Mouse (Mus musculus) stomach, embryonic 15.5 days (tissue): ENCODE results near the gene Col4a4. TPM values are rescaled to one million over a fixed set of nuclear protein-coding genes. Genes with fewer than 3 reads are reported as not detected.

Experiments
- ATAC-seq: fragments of 200-750 bp; cut with Nextera tagmentation; 2 replicates; pipeline ENCODE4 v1.8.0; 2017; ENCODE audit warnings: low read depth, moderate number of reproducible peaks, moderate TSS enrichment; ENCODE audit not compliant: insufficient read depth, low FRiP score
- H3K27ac ChIP-seq: fragments of 300-500 bp; sonication (generic); 2 replicates; pipeline ENCODE4 v1.5.1; 2015; ENCODE audit warnings: mild to moderate bottlenecking, inconsistent platforms
- H3K27me3 ChIP-seq: fragments of 300-500 bp; sonication (generic); replicated peaks from 2 replicates; pipeline ENCODE4 v1.6.1; 2015; ENCODE audit warnings: inconsistent platforms
- H3K36me3 ChIP-seq: fragments of 300-500 bp; sonication (generic); 2 replicates; pipeline ENCODE4 v1.6.1; 2015; ENCODE audit warnings: inconsistent platforms
- H3K4me1 ChIP-seq: fragments of 300-500 bp; sonication (generic); 2 replicates; pipeline ENCODE4 v1.6.1; 2015; ENCODE audit warnings: inconsistent platforms
- H3K4me2 ChIP-seq: fragments of 300-500 bp; sonication (generic); 2 replicates; pipeline ENCODE4 v1.6.1; 2015; ENCODE audit warnings: mild to moderate bottlenecking, inconsistent platforms
- H3K4me3 ChIP-seq: fragments of 300-500 bp; sonication (generic); replicated peaks from 2 replicates; pipeline ENCODE4 v1.5.1; 2015; ENCODE audit warnings: inconsistent platforms
- H3K9ac ChIP-seq: fragments of 300-500 bp; sonication (generic); 2 replicates; pipeline ENCODE4 v1.6.1; 2015; ENCODE audit warnings: inconsistent platforms
- H3K9me3 ChIP-seq: fragments of 300-500 bp; sonication (generic); 2 replicates; pipeline ENCODE4 v1.6.1; 2016; ENCODE audit warnings: inconsistent platforms
- WGBS: fragments of 180-500 bp; shearing (Covaris S2); methylation state at CpG from one replicate; pipeline ENCODE4 v1.1.7; 2015; 5-methylcytosine and 5-hydroxymethylcytosine counted together
- polyA plus RNA-seq: library from polyadenylated mRNA; unstranded; fragments of >200 nt; fragmentation: Nextera tagmentation; extraction: Ambion mirVana; gene quantifications from 2 replicates; pipeline ENCODE4 v1.2.1, GENCODE M21; 2015

Gene Col4a4
- polyA plus RNA-seq, 1 experiment from 2014 or later = 0.64 TPM

DNA sequence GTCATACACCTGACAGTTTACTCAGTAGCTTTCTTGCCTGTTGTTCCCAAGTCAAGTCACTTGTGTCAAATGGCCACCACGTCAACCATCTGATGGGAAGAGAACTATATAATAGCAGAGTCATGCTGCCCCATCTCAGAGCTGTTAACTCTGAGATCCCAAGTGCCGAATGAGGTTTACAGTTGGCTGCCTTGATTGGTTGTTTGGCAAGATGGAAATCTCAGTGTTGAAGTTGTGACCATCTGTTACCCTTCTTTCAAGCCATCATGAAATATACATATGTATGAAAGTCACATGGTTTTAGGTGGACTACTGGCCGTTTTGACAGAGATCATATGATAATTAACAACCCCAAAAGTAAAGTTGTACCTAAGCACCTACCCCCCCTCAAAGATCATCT lies 149.4 kb downstream of the Col4a4 start:
- Histone ChIP-seq H3K27ac (no peak overlapping the region), H3K4me3 (no peak overlapping the region), H3K9me3 (no peaks in the 10 kb centered on the region), H3K36me3 (no peaks in the 10 kb centered on the region), H3K4me1 (no peaks in the 10 kb centered on the region), H3K27me3 (no peaks in the 10 kb centered on the region), H3K4me2 (no peak overlapping the region), H3K9ac (no peak overlapping the region)
- no peak for ATAC-seq
- 80% methylated on average over 3 of the region's 3 CpGs for WGBS

DNA sequence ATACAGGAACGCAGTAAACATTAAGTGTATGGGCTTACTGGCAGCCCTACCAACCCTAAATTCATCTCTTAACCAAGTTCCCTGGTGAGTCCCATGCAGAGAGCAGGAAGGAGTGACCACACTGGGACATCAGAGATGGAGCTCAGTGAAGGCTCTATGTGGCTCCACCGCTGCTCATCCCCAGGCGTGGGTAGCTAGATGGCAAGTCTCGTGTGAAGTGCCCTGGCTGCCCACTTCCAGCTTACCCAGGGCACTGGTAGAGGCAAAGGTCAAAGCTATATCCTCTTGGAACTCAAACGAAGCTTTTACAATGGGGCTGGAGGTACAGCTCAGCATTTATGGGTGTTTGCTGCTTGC lies 153.0 kb downstream of the Col4a4 start:
- Histone ChIP-seq H3K4me2 (no peak overlapping the region), H3K27me3 (no peaks in the 10 kb centered on the region), H3K9ac (no peak overlapping the region), H3K9me3 (no peaks in the 10 kb centered on the region), H3K36me3 (no peaks in the 10 kb centered on the region), H3K4me1 (no peaks in the 10 kb centered on the region), H3K4me3 (no peak overlapping the region), H3K27ac (no peak overlapping the region)
- 70% methylated on average over 5 of the region's 5 CpGs for WGBS
- ATAC-seq = no peak

DNA sequence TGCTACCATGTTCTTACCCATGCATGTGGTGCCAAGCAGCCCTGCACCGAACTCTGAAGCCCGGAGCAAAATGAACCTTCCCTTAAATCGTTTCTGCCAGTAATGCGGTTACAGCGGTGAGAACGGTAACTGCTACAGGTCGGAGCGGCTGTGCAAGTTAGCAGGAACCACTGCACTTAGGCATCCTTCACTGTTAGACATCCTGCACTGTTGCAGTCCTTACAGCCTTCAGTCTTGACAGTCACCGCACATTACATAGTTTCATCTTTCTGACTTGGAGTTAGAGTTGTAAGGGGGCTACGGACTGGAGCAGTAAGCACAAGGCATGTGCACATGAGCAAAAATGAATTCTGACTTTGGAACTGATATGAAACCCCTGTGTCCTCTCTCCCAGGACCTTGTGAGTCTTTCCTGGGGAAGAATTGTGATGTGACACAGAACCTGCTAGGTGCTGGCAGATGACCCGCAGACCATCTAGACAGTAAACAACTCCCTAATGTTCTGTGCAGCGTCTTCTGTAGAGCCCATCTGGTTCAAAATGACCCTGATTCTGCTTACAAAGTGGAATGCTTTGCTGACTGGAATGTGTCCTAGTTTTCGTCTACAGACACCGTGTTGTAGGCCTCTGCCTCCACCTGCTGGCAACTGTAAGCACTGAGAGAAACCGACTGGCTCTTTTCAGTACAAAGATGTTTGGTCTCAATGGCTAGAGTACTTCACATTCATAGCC lies 153.6 kb downstream of the Col4a4 start:
- Histone ChIP-seq H3K4me3 (no peak overlapping the region), H3K36me3 (no peaks in the 10 kb centered on the region), H3K27ac (no peak overlapping the region), H3K9ac (no peak overlapping the region), H3K4me1 (no peaks in the 10 kb centered on the region), H3K9me3 (no peaks in the 10 kb centered on the region), H3K27me3 (no peaks in the 10 kb centered on the region), H3K4me2 (no peak overlapping the region)
- 58% methylated on average over 15 of the region's 15 CpGs for WGBS
- ATAC-seq = no peak

DNA sequence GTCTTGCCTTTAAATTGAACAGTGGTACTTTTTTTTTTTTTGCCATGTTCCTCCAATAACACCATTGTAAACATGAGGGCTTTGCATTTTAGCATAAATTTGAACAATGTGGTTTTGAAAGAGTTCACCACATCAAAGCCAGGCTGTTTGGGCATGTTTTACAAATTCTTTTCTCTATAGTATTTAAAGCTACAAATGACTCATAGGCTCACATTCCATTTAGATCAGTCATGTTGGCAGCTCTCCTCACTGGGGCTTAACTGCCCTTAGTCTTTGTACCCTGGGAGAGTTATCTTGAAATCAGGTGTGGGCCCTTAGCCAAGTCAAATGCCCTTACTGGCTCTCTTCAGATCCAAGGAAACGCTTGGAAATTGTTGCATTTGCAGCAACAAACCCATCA lies 157.6 kb downstream of the Col4a4 start:
- H3K27ac ChIP-seq = peak overlapping the region; percentile 22; the same call in 1 of the 2 replicates
- no peaks in the 10 kb centered on the region for H3K27me3 ChIP-seq
- H3K4me3 ChIP-seq = no peak overlapping the region
- no peaks in the 10 kb centered on the region for H3K9me3 ChIP-seq
- WGBS = 16% methylated on average over 1 of the region's 1 CpGs
- H3K4me2 ChIP-seq = no peak overlapping the region
- no peak overlapping the region for H3K9ac ChIP-seq
- no peaks in the 10 kb centered on the region for H3K4me1 ChIP-seq
- peak; percentile 88 for ATAC-seq
- H3K36me3 ChIP-seq = no peaks in the 10 kb centered on the region

DNA sequence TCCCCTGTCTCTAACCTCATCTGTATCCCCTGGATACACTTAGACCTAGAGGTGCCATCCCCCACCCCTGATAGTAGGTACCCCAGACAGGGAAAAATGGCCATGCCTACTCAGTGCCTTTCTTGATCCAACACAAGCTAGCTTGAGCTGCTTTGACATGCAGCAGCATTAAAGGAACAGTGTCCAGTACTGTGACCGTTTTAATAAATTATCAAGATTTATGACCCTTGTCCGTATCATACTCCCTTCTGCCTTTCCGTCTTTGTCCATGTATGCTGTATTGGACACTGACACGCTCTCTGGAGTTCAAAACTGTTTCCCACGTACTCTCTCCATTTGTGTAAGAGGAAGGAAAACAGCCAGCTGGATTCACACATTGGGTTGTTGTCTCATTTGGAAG lies 158.9 kb downstream of the Col4a4 start:
- H3K4me2 ChIP-seq = no peak overlapping the region
- ATAC-seq = no peak
- no peaks in the 10 kb centered on the region for H3K4me1 ChIP-seq
- H3K36me3 ChIP-seq = no peaks in the 10 kb centered on the region
- WGBS = 82% methylated on average over 5 of the region's 5 CpGs
- no peaks in the 10 kb centered on the region for H3K27me3 ChIP-seq
- no peak overlapping the region for H3K9ac ChIP-seq
- H3K4me3 ChIP-seq = no peak overlapping the region
- H3K27ac ChIP-seq = no peak overlapping the region
- H3K9me3 ChIP-seq = no peaks in the 10 kb centered on the region

DNA sequence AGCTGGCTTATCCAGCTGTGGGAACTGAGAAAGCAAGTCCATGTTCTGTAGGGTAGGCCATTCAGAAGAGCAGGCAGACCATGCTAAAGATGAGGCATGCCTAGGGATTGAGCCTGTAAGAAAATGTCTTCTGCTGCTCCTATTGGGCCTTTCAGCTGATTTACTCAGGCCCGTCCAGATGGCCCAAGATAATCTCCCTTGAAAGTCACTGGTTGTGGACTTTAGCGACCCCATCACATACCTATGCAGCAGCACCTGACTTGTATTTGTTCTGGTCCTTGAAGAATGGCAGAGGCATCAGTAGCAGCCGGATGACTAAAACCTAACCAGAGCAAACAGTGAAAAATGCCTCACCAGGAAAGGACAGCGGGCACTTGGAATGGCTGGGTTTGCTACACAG lies 171.0 kb downstream of the Col4a4 start:
- Histone ChIP-seq H3K4me3 (no peak overlapping the region), H3K9me3 (no peaks in the 10 kb centered on the region), H3K9ac (no peak overlapping the region), H3K36me3 (no peaks in the 10 kb centered on the region), H3K4me2 (no peak overlapping the region), H3K27me3 (no peaks in the 10 kb centered on the region), H3K27ac (no peak overlapping the region), H3K4me1 (no peaks in the 10 kb centered on the region)
- 67% methylated on average over 4 of the region's 4 CpGs for WGBS
- no peak for ATAC-seq

DNA sequence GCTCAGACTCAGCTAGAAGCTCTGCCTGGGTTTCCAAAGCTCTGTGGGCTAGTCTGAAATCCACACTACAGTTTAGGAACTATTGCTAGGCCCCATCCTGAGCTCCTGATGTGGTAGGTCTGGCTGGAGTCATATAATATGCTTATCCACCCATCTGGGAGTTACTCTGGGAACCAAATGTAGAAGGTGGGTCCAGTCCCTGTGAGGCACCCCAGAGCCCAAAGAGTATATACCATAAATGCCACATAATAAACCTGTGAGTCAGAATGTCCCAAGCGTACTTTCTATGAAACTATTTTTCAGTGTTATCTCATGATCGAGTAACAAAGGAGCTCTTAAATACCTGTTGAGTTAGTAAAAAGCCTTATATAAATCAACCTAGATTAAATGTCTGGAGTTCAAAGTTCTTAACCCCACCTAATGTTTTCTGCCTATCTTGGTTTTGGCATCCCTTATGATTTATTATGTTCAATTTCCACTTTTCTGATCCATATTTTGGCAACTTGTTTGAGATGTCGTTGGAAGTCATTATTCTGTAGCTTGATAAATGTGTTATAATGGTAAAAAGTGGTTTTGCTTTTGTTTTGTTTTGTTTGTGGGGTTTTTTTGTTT lies 172.1 kb downstream of the Col4a4 start:
- no peak for ATAC-seq
- no peak overlapping the region for H3K9ac ChIP-seq
- H3K36me3 ChIP-seq = no peaks in the 10 kb centered on the region
- H3K27ac ChIP-seq = no peak overlapping the region
- no peaks in the 10 kb centered on the region for H3K4me1 ChIP-seq
- no peak overlapping the region for H3K4me3 ChIP-seq
- WGBS = 65% methylated on average over 3 of the region's 3 CpGs
- no peaks in the 10 kb centered on the region for H3K27me3 ChIP-seq
- H3K4me2 ChIP-seq = no peak overlapping the region
- H3K9me3 ChIP-seq = no peaks in the 10 kb centered on the region

DNA sequence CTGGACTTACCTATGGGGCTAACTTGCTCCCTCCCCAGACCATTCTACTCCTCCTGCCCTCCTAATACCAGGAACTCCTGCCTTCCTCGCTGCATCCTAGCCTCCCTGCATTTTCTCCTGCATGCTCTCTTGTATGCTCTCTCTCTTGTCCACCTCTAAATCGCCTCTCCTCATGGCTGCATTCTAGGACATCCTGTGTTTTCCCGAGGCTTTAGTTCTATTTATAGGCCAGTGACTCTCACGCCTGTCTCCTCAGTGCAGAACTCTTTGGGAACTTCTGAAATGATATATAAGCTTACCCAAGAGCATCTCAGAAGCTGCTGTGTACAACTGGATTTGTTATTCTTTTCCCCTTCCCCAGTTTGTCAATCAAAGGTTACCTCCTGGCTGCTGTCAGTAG lies 174.6 kb downstream of the Col4a4 start:
- Histone ChIP-seq H3K4me3 (no peak overlapping the region), H3K9ac (no peak overlapping the region), H3K27ac (no peak overlapping the region), H3K36me3 (no peaks in the 10 kb centered on the region), H3K4me1 (no peaks in the 10 kb centered on the region), H3K9me3 (no peaks in the 10 kb centered on the region), H3K4me2 (no peak overlapping the region), H3K27me3 (no peaks in the 10 kb centered on the region)
- WGBS = 44% methylated on average over 4 of the region's 4 CpGs
- no peak for ATAC-seq

DNA sequence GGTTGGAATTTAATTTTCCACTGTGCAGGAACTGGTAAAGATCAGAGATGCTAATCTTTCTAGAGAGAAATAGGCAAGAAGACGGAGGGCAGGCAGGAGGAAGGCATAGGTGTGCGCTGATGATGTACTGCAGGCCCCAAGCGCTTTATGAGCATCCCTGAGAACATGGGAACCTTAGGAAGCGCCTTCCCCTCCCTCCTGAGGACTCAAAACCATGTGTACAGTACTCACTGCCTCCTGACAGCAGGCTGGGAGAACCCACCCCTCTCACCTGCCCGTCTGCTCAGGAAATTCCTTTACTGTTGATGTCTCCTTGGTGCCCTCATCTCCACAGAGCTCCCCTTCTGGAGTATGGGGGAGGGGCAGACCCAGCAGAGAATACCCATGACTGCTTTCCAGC lies 175.1 kb downstream of the Col4a4 start:
- 67% methylated on average over 5 of the region's 5 CpGs for WGBS
- Histone ChIP-seq H3K9me3 (no peaks in the 10 kb centered on the region), H3K9ac (no peak overlapping the region), H3K4me1 (no peaks in the 10 kb centered on the region), H3K27me3 (no peaks in the 10 kb centered on the region), H3K4me3 (no peak overlapping the region), H3K4me2 (no peak overlapping the region), H3K27ac (no peak overlapping the region), H3K36me3 (no peaks in the 10 kb centered on the region)
- ATAC-seq = no peak

DNA sequence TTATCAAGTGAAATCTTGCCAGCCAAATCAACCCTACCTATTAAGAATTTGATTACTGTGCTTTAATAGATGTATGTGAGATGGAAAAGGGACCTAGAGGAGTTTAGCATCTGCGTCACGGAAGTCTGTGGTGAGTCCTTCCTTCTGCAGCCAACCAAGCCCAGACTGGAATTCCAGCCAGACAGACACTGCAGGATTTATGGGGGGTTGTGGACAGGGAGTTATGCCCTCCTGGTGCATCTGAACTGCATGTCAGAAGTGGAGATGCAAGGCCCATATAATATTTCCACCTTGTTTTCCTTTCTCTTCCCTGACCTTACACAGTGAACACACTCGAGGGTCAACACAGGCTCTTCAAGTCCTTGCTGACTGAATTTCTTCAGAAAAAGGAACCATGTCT lies 176.1 kb downstream of the Col4a4 start:
- no peak for ATAC-seq
- no peaks in the 10 kb centered on the region for H3K36me3 ChIP-seq
- 67% methylated on average over 3 of the region's 3 CpGs for WGBS
- no peaks in the 10 kb centered on the region for H3K27me3 ChIP-seq
- no peak overlapping the region for H3K9ac ChIP-seq
- H3K9me3 ChIP-seq = no peaks in the 10 kb centered on the region
- no peak overlapping the region for H3K27ac ChIP-seq
- H3K4me2 ChIP-seq = no peak overlapping the region
- no peaks in the 10 kb centered on the region for H3K4me1 ChIP-seq
- no peak overlapping the region for H3K4me3 ChIP-seq

DNA sequence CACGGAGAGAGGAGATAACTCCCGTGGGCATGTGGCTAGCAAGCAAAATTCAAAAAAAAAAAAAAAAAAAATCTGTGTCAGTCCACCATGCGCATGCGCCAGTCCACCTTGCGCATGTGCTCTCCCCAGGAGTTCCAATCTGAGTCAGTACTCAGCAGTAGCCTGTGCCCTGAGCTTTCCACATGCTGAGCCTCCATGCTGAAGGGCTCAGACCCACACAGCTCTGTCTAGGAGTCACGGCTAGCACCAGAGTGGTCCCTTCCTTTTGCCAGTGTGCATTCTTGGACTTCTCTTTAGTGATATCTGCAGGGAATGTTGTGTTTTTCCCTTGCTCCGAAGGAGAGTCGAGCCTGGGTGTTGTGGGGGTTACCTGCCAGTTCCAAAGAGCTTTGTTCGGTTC lies 177.4 kb downstream of the Col4a4 start:
- WGBS = 92% methylated on average over 9 of the region's 9 CpGs

DNA sequence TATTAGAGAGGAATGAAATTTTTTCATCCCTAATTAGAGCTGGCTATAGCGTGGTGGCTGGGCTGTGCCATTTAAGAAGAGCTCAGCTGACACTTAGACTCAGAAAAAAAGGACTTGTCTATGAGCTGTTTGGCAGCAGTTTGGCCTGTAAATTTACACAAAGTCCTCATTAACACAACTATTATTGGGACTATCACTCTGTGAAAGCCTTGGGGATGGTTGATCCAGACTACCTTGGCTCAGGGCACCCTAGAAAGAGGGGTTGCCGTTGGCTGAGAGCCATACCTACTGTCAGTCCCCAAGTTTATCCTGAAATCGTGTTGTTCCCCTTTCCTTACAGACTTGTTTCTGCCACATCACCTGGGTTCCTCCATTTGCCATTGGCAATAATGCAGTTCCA lies 178.9 kb downstream of the Col4a4 start:
- no peaks in the 10 kb centered on the region for H3K27me3 ChIP-seq
- H3K27ac ChIP-seq = no peak overlapping the region
- no peaks in the 10 kb centered on the region for H3K36me3 ChIP-seq
- no peak overlapping the region for H3K4me3 ChIP-seq
- H3K9ac ChIP-seq = no peak overlapping the region
- 84% methylated on average over 3 of the region's 3 CpGs for WGBS
- no peak overlapping the region for H3K4me2 ChIP-seq
- no peak for ATAC-seq
- no peaks in the 10 kb centered on the region for H3K9me3 ChIP-seq
- no peaks in the 10 kb centered on the region for H3K4me1 ChIP-seq

More for the DNA sequence above, 177.4 kb downstream of the Col4a4 start:
- Histone ChIP-seq H3K27ac (no peak overlapping the region), H3K27me3 (no peaks in the 10 kb centered on the region), H3K4me3 (no peak overlapping the region), H3K4me1 (no peaks in the 10 kb centered on the region), H3K9ac (no peak overlapping the region), H3K36me3 (no peaks in the 10 kb centered on the region), H3K4me2 (no peak overlapping the region), H3K9me3 (no peaks in the 10 kb centered on the region)
- no peak for ATAC-seq
